Mouse (Mus musculus) myocyte (in vitro differentiated cells): ENCODE results near the gene Sipa1l2.

ENCODE experiments used
- E2F4 ChIP-seq: IDR thresholded peaks from one replicate; pipeline ENCODE4 v1.6.1; 2011; ENCODE audit warnings: mild to moderate bottlenecking, control low read depth, moderate library complexity; ENCODE audit not compliant: insufficient read depth
- MAX ChIP-seq: IDR thresholded peaks from one replicate; pipeline ENCODE4 v1.6.1; 2011; ENCODE audit warnings: low read depth, mild to moderate bottlenecking, control low read depth
- MYOG ChIP-seq, 3 experiments: IDR thresholded peaks; one replicate each; pipeline ENCODE4 v1.6.1; 2011; ENCODE audit warnings: control low read depth in 2 of 3, low read depth in 2 of 3, mild to moderate bottlenecking in 2 of 3; ENCODE audit not compliant: insufficient read length in 2 of 3, control insufficient read depth in 1 of 3, insufficient read depth in 1 of 3
- POLR2A ChIP-seq: IDR thresholded peaks from one replicate; pipeline ENCODE4 v1.6.1; 2011; ENCODE audit warnings: low read depth, mild to moderate bottlenecking, control low read depth, moderate library complexity; ENCODE audit not compliant: insufficient read length
- POLR2AphosphoS2 ChIP-seq: IDR thresholded peaks from one replicate; pipeline ENCODE4 v1.6.1; 2011; ENCODE audit warnings: low read depth, control low read depth; ENCODE audit not compliant: insufficient read length
- USF1 ChIP-seq: IDR thresholded peaks from one replicate; pipeline ENCODE4 v1.6.1; 2011; ENCODE audit warnings: low read depth, mild to moderate bottlenecking, control low read depth, moderate library complexity

DNA sequence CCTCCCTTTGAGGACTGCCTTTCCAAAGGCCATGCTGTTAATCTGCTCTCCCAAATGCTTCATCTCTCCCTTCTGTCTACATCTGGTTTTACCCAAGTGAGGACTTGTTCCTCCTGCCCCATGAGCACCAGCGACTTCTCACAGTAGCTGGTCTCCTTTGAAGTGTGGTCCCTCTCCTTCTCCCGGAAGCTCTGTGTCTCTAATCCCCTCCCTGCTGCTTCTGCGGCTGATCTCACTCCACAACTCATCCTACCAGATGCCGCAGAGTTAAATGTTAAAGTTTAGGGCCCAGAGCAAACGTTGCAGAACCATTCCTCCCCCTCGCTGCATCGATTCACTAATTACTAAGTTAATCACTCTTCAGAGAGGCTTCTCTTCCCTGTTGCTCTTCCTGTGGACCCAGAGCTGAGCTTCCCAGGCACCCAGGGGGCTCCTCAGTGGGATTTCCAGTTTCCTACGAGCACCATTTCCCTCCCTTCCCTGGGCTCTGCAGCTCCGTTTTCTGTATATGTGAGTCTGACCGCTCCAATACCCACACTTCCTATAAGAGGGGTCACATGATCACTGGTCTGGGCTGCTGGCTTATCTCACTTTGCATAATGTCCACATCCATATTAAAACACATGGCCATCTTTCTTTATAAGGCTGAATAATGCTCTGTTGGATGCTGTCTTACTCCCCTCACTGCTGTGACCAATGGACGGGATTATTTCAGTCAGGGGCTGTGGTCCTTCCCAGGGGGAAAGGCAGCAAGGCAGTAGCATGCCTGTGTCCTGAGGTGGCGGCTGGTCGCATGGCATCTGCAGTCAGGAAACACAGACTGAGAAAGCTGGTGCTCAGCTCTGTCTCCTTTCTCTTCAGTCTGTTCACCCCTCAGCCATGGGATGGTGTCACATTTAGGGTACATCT is 156.4 kb downstream of the Sipa1l2 start:
- no peak for TF ChIP-seq POLR2A
- TF ChIP-seq E2F4: no peak
- no peak for TF ChIP-seq POLR2AphosphoS2
- no peak for TF ChIP-seq MYOG (IDR thresholded peaks at IDR 0.05; ENCODE audit: control insufficient read depth in 1 of 3, insufficient read depth in 1 of 3, insufficient read length in 2 of 3, low read depth in 2 of 3)
- no peak for TF ChIP-seq MAX
- TF ChIP-seq USF1: no peak
